Comparison of ENCODE assay signal across 7 mouse cellular contexts in genomic region chr19:5094243-5094632, GRCm38 (mm10). TPM values are rescaled to one million over a fixed set of nuclear protein-coding genes. Genes with fewer than 3 reads are reported as not detected.
DNase-seq lines count a peak whose midpoint lies in the region; ATAC-seq lines count a peak whose summit lies in the region.

No protein-coding gene starts in this region.

- peak overlapping the region; percentile 99 for H3K9ac ChIP-seq in midbrain, embryonic 13.5 days (replicated peaks)

- peak; percentile 91 for ATAC-seq in granulocyte monocyte progenitor cell, adult 5-6 weeks (replicated peaks; ENCODE audit: poor library complexity, severe bottlenecking)
- ATAC-seq in midbrain, embryonic 13.5 days = peak; percentile 75

- no peaks in the 10 kb centered on the region for H3K9me3 ChIP-seq in limb, embryonic 10.5 days (replicated peaks)
- no peaks in the 10 kb centered on the region for H3K9me3 ChIP-seq in midbrain, embryonic 13.5 days

- peak overlapping the region; percentile 89 for H3K4me2 ChIP-seq in midbrain, embryonic 13.5 days (replicated peaks)

- peak; percentile 92 for DNase-seq in adrenal gland, adult 2 months
- peak; percentile 96 for DNase-seq in embryo, embryonic 9.5 days (ENCODE audit: extremely low spot score)
- DNase-seq in kidney, adult 11 months = peak; percentile 89
- DNase-seq in limb, embryonic 10.5 days (ENCODE audit: low spot score) = peak; percentile 100
- peak; percentile 78 for DNase-seq in spleen, adult 12 weeks (ENCODE audit: low spot score)

- peaks cover 8% of the 10 kb centered on the region; the same call in 1 of the 2 replicates for H3K27me3 ChIP-seq in limb, embryonic 10.5 days (ENCODE audit: low read depth, poor library complexity, severe bottlenecking)
- no peaks in the 10 kb centered on the region for H3K27me3 ChIP-seq in midbrain, embryonic 13.5 days

- H3K36me3 ChIP-seq in limb, embryonic 10.5 days = peaks cover 43% of the 10 kb centered on the region
- H3K36me3 ChIP-seq in midbrain, embryonic 13.5 days = peaks cover 37% of the 10 kb centered on the region

- WGBS in limb, embryonic 10.5 days = 0% methylated on average over 21 of the region's 21 CpGs
- WGBS in midbrain, embryonic 13.5 days = 0% methylated on average over 21 of the region's 21 CpGs

- H3K4me3 ChIP-seq in limb, embryonic 10.5 days = peak overlapping the region; percentile 26
- peak overlapping the region; percentile 88 for H3K4me3 ChIP-seq in midbrain, embryonic 13.5 days (replicated peaks)

- 0 out of 2 replicates have a peak overlapping the region, but pooled peaks have one; percentile 15 for H3K27ac ChIP-seq in limb, embryonic 10.5 days
- peak overlapping the region; percentile 97 for H3K27ac ChIP-seq in midbrain, embryonic 13.5 days

- H3K4me1 ChIP-seq in limb, embryonic 10.5 days = peaks cover 60% of the 10 kb centered on the region
- H3K4me1 ChIP-seq in midbrain, embryonic 13.5 days (replicated peaks) = peaks cover 72% of the 10 kb centered on the region

RNA-seq across cellular contexts. Expression of gene Cnih2, which starts 4.1 kb away (rescaled TPM):
- total RNA-seq in adrenal gland, adult 2 months (2021) = 1 to 10 TPM; 1.2 to 2.4 TPM
- 7.1 and 13.2 TPM in 2 replicates for polyA plus RNA-seq in adrenal gland, adult 2 months (2012; rRNA removed)
- not detected in 2 replicates for total RNA-seq in granulocyte monocyte progenitor cell, adult 5-6 weeks (2014; fragmentation: Nextera tagmentation)
- total RNA-seq in granulocyte monocyte progenitor cell, adult 5-6 weeks (2017) = not detected in 2 replicates
- polyA plus RNA-seq in limb, embryonic 10.5 days (2016; fragmentation: Nextera tagmentation; extraction: Ambion mirVana) = 20.2 and 28.1 TPM in 2 replicates
- 321 and 357 TPM in 2 replicates for polyA plus RNA-seq in midbrain, embryonic 13.5 days (2015; fragmentation: Nextera tagmentation; extraction: Ambion mirVana)

RNA-seq across cellular contexts. Expression of gene Yif1a, which starts 5.9 kb away (rescaled TPM):
- total RNA-seq in adrenal gland, adult 2 months (2021) = 10 to 100 TPM; 69.5 to 82.3 TPM
- 135 and 147 TPM in 2 replicates for polyA plus RNA-seq in adrenal gland, adult 2 months (2012; rRNA removed)
- total RNA-seq in granulocyte monocyte progenitor cell, adult 5-6 weeks (2014; fragmentation: Nextera tagmentation) = 37.3 and 51.9 TPM in 2 replicates
- total RNA-seq in granulocyte monocyte progenitor cell, adult 5-6 weeks (2017) = 14.6 and 17.2 TPM in 2 replicates
- polyA plus RNA-seq in limb, embryonic 10.5 days (2016; fragmentation: Nextera tagmentation; extraction: Ambion mirVana) = 65.4 and 78.0 TPM in 2 replicates
- 57.1 and 59.0 TPM in 2 replicates for polyA plus RNA-seq in midbrain, embryonic 13.5 days (2015; fragmentation: Nextera tagmentation; extraction: Ambion mirVana)

RNA-seq across cellular contexts. Expression of gene Tmem151a, which starts 8.9 kb away (rescaled TPM):
- 1 to 10 TPM; 1.2 to 2.9 TPM for total RNA-seq in adrenal gland, adult 2 months (2021)
- 4.8 and 5.0 TPM in 2 replicates for polyA plus RNA-seq in adrenal gland, adult 2 months (2012; rRNA removed)
- 5.1 TPM in 1 of 2 replicates, not detected in the other for total RNA-seq in granulocyte monocyte progenitor cell, adult 5-6 weeks (2014; fragmentation: Nextera tagmentation)
- total RNA-seq in granulocyte monocyte progenitor cell, adult 5-6 weeks (2017) = 0.62 TPM in 1 of 2 replicates, not detected in the other
- 2.4 and 2.5 TPM in 2 replicates for polyA plus RNA-seq in limb, embryonic 10.5 days (2016; fragmentation: Nextera tagmentation; extraction: Ambion mirVana)
- polyA plus RNA-seq in midbrain, embryonic 13.5 days (2015; fragmentation: Nextera tagmentation; extraction: Ambion mirVana) = 3.7 and 4.4 TPM in 2 replicates

RNA-seq across cellular contexts. Expression of gene Rab1b, which starts 12.6 kb away (rescaled TPM):
- 100 to 1,000 TPM; 166 to 194 TPM for total RNA-seq in adrenal gland, adult 2 months (2021)
- polyA plus RNA-seq in adrenal gland, adult 2 months (2012; rRNA removed) = 335 and 337 TPM in 2 replicates
- 99.2 and 105 TPM in 2 replicates for total RNA-seq in granulocyte monocyte progenitor cell, adult 5-6 weeks (2014; fragmentation: Nextera tagmentation)
- total RNA-seq in granulocyte monocyte progenitor cell, adult 5-6 weeks (2017) = 100 and 101 TPM in 2 replicates
- 276 and 296 TPM in 2 replicates for polyA plus RNA-seq in limb, embryonic 10.5 days (2016; fragmentation: Nextera tagmentation; extraction: Ambion mirVana)
- 238 and 242 TPM in 2 replicates for polyA plus RNA-seq in midbrain, embryonic 13.5 days (2015; fragmentation: Nextera tagmentation; extraction: Ambion mirVana)

RNA-seq across cellular contexts. Expression of gene Klc2, which starts 24.1 kb away (rescaled TPM):
- 10 to 100 TPM; 44.2 to 48.1 TPM for total RNA-seq in adrenal gland, adult 2 months (2021)
- polyA plus RNA-seq in adrenal gland, adult 2 months (2012; rRNA removed) = 95.3 and 101 TPM in 2 replicates
- total RNA-seq in granulocyte monocyte progenitor cell, adult 5-6 weeks (2014; fragmentation: Nextera tagmentation) = 6.1 and 10.9 TPM in 2 replicates
- total RNA-seq in granulocyte monocyte progenitor cell, adult 5-6 weeks (2017) = 3.0 and 3.9 TPM in 2 replicates
- 28.2 and 30.6 TPM in 2 replicates for polyA plus RNA-seq in limb, embryonic 10.5 days (2016; fragmentation: Nextera tagmentation; extraction: Ambion mirVana)
- polyA plus RNA-seq in midbrain, embryonic 13.5 days (2015; fragmentation: Nextera tagmentation; extraction: Ambion mirVana) = 63.1 and 69.0 TPM in 2 replicates

Comparison
In these comparisons a context has a peak if more than half of its experiments do, and no peak if none do; other contexts are left out.
1. Peak in every context shown above with its lines: DNase-seq, ATAC-seq, H3K4me3 ChIP-seq and H3K27ac ChIP-seq.
2. RNA of gene Cnih2, which starts 4.1 kb away (polyA plus RNA-seq): 321 to 357 TPM in midbrain, embryonic 13.5 days; 20.2 to 28.1 TPM in limb, embryonic 10.5 days and 7.1 to 13.2 TPM in adrenal gland, adult 2 months; every median in the first group is over 10 times any median in the second.